Mouse (Mus musculus): Measurements from ENCODE around the gene Chad.

Gene Chad

DNA sequence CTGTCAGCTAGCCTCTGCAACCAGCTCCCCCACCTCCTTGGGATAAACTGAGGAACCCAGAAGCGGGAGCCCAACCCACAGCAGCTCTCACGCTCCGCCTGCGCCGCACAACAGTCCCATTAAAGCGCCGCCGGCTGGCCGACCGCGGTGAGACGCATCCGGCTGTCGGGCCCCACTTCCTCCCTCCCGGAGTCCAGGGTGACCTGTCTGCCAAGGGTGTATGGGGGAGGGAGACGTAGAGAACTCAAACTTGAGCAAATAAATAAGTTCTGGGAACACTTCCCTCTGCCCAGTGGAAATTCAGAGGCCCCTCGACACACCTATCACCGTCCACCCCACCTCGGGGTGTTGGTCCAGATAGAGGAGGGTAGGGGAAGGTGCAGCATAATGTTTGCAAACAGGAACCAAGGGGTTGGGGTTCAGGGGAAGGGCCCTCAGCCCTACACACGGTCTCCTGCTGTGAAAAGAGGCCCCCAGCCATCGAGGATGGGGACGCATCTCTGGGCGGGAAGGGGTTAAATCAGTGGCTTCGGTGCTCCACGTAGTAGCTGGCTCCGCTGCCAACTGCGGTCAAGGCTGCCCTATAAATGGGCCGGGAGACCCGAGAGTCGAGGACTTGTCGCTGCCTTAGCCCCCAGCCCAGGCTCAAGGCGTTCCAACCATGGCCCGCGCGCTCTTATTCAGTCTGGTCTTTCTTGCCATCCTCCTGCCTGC, at the start of gene Chad:
Chad (plus strand) TSS at position 611 of the 714 bp plus-strand sequence.
- DNase-seq (ENCODE audit: low spot score) = peak; percentile 60

GRCm38 (mm10) chr11:94521219-94521843, 43.5 kb upstream of the Chad start, which contains the start of gene Mycbpap:
TSS of gene Mycbpap (minus strand) at chr11:94521742.
- DNase-seq (ENCODE audit: low spot score) = peak; percentile 78

DNA sequence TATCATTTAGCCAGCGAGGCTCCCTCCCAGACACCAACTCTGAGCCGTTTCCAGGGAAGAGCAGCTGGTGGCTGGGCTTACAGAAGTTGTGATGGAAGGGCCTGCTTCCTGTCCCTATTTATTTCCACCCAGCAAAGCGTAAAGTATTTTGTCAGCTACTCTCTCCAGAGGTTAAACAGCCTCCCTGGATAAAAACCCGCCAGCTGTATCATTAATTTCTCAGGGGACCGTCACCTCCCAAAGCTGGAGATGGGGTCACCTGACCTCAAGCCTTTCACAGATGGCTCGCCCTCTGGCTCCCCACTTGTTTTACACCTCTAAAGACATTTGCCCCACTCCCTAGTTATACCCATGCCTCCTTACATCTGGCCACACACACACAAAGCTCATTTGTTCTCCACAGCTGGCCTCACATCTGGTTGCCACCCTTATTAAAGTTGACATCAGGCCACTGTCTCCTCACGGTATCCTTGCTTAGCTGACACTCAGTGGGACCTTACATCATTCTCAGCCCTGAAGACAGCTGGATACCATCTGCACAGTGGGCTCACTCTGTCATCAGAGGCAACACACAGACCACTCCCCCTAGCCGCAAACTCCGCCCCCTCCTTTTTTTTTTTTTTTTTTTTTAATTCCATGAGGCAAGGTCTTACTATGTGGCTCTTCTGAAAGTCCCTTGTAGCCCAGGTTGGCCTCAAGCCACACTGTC, 38.5 kb upstream of the Chad start:
- DNase-seq (ENCODE audit: low spot score) = peak; percentile 42

- peak; percentile 23 for DNase-seq (ENCODE audit: low spot score)
Observed at GRCm38 (mm10) chr11:94528879-94529278, 36.0 kb upstream of the Chad start.

DNA sequence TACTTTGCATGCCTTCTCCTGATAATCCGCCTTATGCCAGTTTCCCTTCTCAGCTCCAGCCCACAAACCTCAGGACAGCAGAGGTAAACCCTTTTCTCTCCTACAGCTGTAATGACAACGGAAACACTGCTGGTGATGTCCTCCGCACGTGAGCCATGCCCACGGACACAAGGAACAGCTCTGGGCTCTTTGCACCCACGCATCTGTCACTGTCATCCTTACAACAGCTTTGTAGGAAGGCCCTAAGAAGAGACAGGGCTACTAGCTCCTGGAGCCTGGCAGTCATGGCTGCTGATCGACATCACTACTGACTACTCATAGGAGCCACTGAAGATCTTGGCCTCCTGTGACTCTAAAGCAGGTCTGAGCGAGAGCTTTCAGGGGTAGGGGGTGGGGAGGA, 31.7 kb upstream of the Chad start:
- DNase-seq (ENCODE audit: low spot score) = no peak

GRCm38 (mm10) chr11:94538733-94539292, 26.0 kb upstream of the Chad start:
- DNase-seq (ENCODE audit: low spot score) = no peak

GRCm38 (mm10) chr11:94539761-94540160, 25.1 kb upstream of the Chad start:
- DNase-seq (ENCODE audit: low spot score) = no peak

GRCm38 (mm10) chr11:94542400-94542799, 22.4 kb upstream of the Chad start:
- DNase-seq (ENCODE audit: low spot score) = no peak

- DNase-seq (ENCODE audit: low spot score) = no peak
Observed at GRCm38 (mm10) chr11:94543344-94543743, 21.5 kb upstream of the Chad start.

- DNase-seq (ENCODE audit: low spot score) = peak; percentile 84
Observed at GRCm38 (mm10) chr11:94543932-94544331, 20.9 kb upstream of the Chad start.

DNA sequence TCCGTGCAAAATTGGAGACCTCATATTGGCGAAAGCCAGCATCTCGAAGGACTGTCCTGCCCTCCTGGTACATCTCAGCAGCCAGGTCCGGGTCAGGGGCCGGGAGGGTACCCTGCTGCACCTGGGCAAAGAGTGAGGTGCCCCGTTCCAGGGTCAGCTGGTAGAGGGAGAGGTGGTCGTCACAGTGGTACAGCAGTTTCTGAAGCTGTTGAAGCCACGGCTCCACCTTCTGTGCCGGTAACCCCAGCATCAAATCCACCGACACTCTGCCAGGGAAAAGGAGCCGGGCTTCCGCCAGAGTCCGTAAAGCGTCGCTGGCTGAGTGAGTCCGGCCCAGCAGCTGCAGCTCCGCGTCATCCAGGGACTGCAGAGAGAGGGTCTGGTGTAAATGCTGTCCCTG, 20.4 kb upstream of the Chad start:
- no peak for DNase-seq (ENCODE audit: low spot score)

GRCm38 (mm10) chr11:94546381-94546780, 18.5 kb upstream of the Chad start:
- DNase-seq (ENCODE audit: low spot score) = no peak

DNA sequence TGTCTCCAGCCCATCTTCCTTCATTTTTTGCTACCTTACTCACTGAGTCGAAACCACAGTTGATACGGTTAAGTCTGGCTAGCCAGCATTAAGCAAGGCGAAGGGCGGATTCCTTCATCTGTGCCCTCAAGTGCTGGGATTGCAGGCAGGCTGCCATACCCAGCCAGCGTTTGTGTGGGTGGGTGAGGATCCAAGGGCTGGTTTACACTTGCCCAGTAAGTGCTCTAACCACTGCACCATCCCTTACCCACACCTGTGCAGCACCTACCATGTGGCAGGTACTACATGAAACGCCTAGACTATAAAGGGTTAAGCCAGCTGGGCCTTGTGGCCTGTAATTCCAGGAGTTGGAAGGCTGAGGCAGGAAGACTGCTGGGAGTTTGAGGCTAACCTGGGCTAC, 17.6 kb upstream of the Chad start:
- DNase-seq (ENCODE audit: low spot score) = no peak

- DNase-seq (ENCODE audit: low spot score) = peak; percentile 59
Observed at GRCm38 (mm10) chr11:94548041-94548784, 16.6 kb upstream of the Chad start.

DNA sequence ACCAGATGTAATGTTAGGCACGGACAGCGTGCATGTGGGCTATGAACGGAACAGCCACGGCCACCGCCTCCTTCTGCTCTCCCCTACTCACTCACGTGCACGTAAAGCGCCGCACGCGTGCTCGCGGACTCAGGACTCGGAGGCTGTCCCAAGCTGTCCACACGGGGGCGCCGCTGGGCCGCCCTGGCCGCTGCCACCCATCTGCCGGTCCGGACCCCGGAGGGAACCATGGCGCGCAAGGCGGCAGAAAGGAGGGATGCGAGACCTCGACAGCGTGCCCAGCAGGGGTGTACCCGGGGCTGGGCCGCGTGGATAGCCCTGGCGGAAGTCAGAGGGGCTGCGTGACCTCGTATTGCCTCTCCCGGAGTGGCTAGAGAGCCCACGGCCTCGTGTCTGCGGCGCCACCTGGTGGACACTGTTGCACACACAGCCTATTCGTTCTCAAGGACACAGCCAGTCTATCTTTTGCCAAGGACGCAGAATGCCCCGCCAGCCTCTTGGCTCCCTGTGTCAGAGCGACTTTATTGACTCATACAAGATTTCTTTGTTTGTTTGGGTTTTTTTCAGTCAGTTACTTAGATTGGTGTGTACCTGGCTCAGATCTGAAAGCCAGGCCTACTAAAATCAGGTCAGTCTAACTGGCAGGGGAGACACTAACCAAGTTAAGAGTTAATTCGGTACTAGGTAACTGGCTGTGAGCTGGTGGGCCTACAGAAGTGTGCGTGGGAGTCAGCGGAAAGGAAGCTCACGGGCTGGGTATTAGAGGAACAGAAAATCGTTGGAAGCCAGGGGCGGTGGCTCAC, 15.8 kb upstream of the Chad start, which contains the start of gene Rsad1:
Rsad1 (minus strand) TSS at position 368 of the 803 bp plus-strand sequence.
- DNase-seq (ENCODE audit: low spot score) = peak; percentile 96

GRCm38 (mm10) chr11:94549691-94550441, 15.0 kb upstream of the Chad start:
- no peak for DNase-seq (ENCODE audit: low spot score)

- no peak for DNase-seq (ENCODE audit: low spot score)
Observed at GRCm38 (mm10) chr11:94550442-94550744, 14.5 kb upstream of the Chad start.

DNA sequence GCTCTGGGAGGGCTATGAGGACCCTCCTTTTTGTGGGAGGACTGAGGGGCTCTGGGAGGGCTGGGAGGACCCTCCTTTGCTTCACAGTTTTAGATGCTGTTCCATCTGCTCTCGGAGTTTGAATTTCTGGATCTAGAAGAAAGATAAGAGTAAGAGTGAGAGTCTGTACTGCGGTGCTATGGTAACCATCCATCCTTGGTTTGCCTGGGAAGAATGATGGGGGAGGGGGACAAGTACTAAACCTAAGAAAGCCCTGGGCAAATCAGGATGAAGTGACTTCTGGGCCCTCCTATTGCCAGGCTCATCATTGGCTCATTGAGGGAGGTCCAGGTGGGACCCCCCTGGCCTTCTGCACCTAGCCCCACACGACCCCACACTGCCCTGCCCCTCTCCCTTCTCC, 6.6 kb upstream of the Chad start:
- no peak for DNase-seq (ENCODE audit: low spot score)

DNA sequence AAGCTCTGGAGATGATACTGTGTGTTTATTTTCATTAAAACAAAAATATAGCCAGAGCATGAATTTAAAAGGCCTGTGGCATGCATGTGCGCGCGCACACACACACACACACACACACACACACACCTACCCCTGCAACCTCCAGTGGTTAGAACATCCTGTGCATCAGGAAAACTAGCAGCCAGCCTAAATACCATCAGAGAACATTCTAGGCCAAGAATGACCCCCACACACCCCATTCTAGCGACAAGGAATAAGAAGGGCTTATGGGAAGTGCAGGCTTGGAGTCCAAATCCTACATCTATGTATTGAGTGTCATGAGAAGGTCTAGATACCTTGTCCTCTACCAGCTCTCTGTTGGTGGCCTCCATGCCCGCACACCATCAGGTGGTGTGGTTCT, 1.5 kb upstream of the Chad start:
- DNase-seq (ENCODE audit: low spot score) = no peak

- no peak for DNase-seq (ENCODE audit: low spot score)
Observed at GRCm38 (mm10) chr11:94563821-94564220, 1.0 kb upstream of the Chad start.

DNA sequence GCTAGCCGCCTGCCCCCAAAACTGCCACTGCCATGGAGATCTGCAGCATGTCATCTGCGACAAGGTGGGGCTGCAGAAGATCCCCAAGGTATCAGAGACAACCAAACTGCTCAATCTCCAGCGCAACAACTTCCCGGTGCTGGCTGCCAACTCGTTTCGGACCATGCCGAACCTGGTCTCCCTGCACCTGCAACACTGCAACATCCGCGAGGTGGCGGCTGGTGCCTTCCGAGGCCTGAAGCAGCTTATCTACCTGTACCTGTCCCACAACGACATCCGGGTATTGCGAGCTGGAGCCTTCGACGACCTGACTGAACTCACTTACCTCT, 268 bp downstream of the Chad start:
- no peak for DNase-seq (ENCODE audit: low spot score)

All from retina, embryonic 14.5 days (tissue).